Mouse (Mus musculus): ENCODE measurements around the gene Ganab. TPM values are rescaled to one million over a fixed set of nuclear protein-coding genes. Genes with fewer than 3 reads are reported as not detected.

Ganab gene
- total RNA-seq, 2 experiments from 2014 or later = 103 to 111 TPM

DNA sequence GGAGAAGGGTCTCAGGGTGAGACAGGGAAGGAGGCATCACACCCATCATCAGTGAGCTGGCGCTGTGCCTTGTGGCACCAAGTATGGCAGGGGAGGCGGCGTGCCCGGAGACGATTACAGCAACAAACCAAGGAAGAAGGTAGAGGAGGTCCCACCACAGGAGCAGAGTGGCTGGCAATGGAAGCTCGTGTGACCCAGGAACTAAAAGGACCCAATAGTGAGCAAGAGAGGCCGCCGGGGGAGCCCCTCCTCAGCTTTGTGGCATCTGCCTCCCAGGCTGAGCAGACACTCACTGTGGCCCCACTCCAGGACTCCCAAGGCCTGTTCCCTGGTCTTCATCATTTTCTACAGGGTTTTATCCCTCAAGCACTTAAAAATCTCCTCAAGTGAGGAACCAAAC lies 67.9 kb downstream of the Ganab start:
- peak in 1 of 2 experiments; percentile 50 for DNase-seq (ENCODE audit: low spot score in 2 of 2)

DNA sequence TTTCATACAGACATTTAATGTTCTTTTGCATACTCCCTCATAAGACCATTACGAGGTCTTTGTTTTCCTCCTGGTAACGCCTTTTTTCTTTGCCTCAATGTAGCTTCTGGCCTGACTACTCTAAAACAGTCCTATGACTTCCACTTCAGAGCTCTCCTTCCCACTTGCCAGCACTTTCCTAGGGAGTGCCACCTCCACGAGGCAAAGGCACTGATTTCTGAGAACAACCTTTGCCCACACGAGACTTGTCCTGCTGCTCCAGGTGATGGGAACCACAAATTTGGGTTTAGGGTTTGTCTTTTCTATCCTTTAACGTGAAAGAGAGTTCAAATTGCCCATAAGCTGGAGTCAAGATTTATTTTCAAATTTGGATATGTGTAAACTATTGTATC lies 68.3 kb downstream of the Ganab start:
- DNase-seq (ENCODE audit: low spot score in 2 of 2) = no peak

Small RNA genes lying within 50 kb of the gene (microRNA-seq; reads per million reads assigned to microRNA genes)
- gene Mir5136 = 0 to 0.45 reads per million in 2 experiments

Other genes with a start within 250 kb of the Ganab start
- gene Chrm1, start 234.3 kb upstream of the Ganab start, total RNA-seq (2021) = 100 to 1,000 TPM; 117 to 125 TPM
- gene Slc3a2, start 174.7 kb upstream of the Ganab start, total RNA-seq (2021) = 100 to 1,000 TPM; 198 to 212 TPM
- gene Wdr74, start 162.2 kb upstream of the Ganab start, total RNA-seq (2021) = 10 to 100 TPM; 52.6 to 53.3 TPM
- gene 1700092M07Rik, start 157.4 kb upstream of the Ganab start, total RNA-seq (2021) = 1 to 10 TPM; 1.4 to 1.8 TPM
- 10 to 100 TPM; 61.9 to 64.8 TPM for gene Stx5a, start 156.7 kb upstream of the Ganab start, total RNA-seq (2021)
- 10 to 100 TPM; 72.7 to 79.7 TPM for gene Nxf1, start 141.0 kb upstream of the Ganab start, total RNA-seq (2021)
- 100 to 1,000 TPM in 1 of 2 experiments, 10 to 100 TPM in 1; 99.9 to 120 TPM for gene Tmem223, start 127.1 kb upstream of the Ganab start, total RNA-seq (2021)
- 1 to 10 TPM; 7.0 to 9.3 TPM for gene Tmem179b, start 123.6 kb upstream of the Ganab start, total RNA-seq (2021)
- gene Taf6l, start 111.7 kb upstream of the Ganab start, total RNA-seq (2021) = 10 to 100 TPM; 18.2 to 19.0 TPM
- gene Polr2g, start 99.5 kb upstream of the Ganab start, total RNA-seq (2021) = 100 to 1,000 TPM; 107 to 109 TPM
- 1 to 10 TPM; 4.2 to 5.2 TPM for gene Zbtb3, start 95.5 kb upstream of the Ganab start, total RNA-seq (2021)
- gene Ttc9c, start 78.7 kb upstream of the Ganab start, total RNA-seq (2021) = 10 to 100 TPM; 27.8 to 34.5 TPM
- gene Hnrnpul2, start 78.1 kb upstream of the Ganab start, total RNA-seq (2021) = 100 to 1,000 TPM; 112 to 115 TPM
- gene AC129217.1, start 68.3 kb upstream of the Ganab start, total RNA-seq (2021) = 10 to 100 TPM in 1 of 2 experiments, not detected in 1; 15.9 TPM
- gene Bscl2, start 60.6 kb upstream of the Ganab start, total RNA-seq (2021) = 100 to 1,000 TPM; 105 to 115 TPM
- gene Gng3, start 58.9 kb upstream of the Ganab start, total RNA-seq (2021) = 100 to 1,000 TPM; 291 to 295 TPM
- under 1 TPM; 0.66 to 0.78 TPM for gene Lrrn4cl, start 47.3 kb upstream of the Ganab start, total RNA-seq (2021)
- gene Ubxn1, start 26.6 kb upstream of the Ganab start, total RNA-seq (2021) = 100 to 1,000 TPM; 112 to 116 TPM
- 10 to 100 TPM; 32.1 to 37.5 TPM for gene Uqcc3, start 17.1 kb upstream of the Ganab start, total RNA-seq (2021)
- 1 to 10 TPM; 4.8 to 9.8 TPM for gene Lbhd1, start 14.3 kb upstream of the Ganab start, total RNA-seq (2021)
- not detected for gene Gm49403, start 14.1 kb upstream of the Ganab start, total RNA-seq (2021)
- 10 to 100 TPM; 18.9 to 27.6 TPM for gene 1810009A15Rik, start 9.2 kb upstream of the Ganab start, total RNA-seq (2021)
- 1 to 10 TPM; 3.8 to 4.6 TPM for gene Gm49416, start 9.1 kb upstream of the Ganab start, total RNA-seq (2021)
- gene Ints5, start 5.1 kb upstream of the Ganab start, total RNA-seq (2021) = 10 to 100 TPM; 24.6 to 25.0 TPM
- gene B3gat3, start 22.3 kb downstream of the Ganab start, total RNA-seq (2021) = 100 to 1,000 TPM; 121 to 130 TPM
- 1 to 10 TPM; 2.3 to 2.4 TPM for gene Rom1, start 31.3 kb downstream of the Ganab start, total RNA-seq (2021)
- 10 to 100 TPM; 11.0 to 11.9 TPM for gene Eml3, start 31.5 kb downstream of the Ganab start, total RNA-seq (2021)
- gene Mta2, start 43.8 kb downstream of the Ganab start, total RNA-seq (2021) = 10 to 100 TPM; 60.6 to 67.9 TPM
- gene Tut1, start 55.8 kb downstream of the Ganab start, total RNA-seq (2021) = 10 to 100 TPM; 15.6 to 16.2 TPM
- gene Eef1g, start 69.0 kb downstream of the Ganab start, total RNA-seq (2021) = 100 to 1,000 TPM; 283 to 287 TPM
- gene Ahnak, start 91.2 kb downstream of the Ganab start, total RNA-seq (2021) = 10 to 100 TPM; 17.2 to 18.5 TPM
- not detected for gene Scgb1a1, start 189.9 kb downstream of the Ganab start, total RNA-seq (2021)
- 100 to 1,000 TPM; 111 to 126 TPM for gene Asrgl1, start 237.6 kb downstream of the Ganab start, total RNA-seq (2021)

Data from layer of hippocampus, postnatal 10 days (tissue).